Mouse (Mus musculus) stomach, postnatal 0 days (tissue): ENCODE measurements around the gene Cers6.

ENCODE experiments used
- CTCF ChIP-seq: IDR thresholded peaks from 2 replicates; pipeline ENCODE4 v1.5.1; 2016; ENCODE audit warnings: antibody characterized with exemption, low read depth, mild to moderate bottlenecking, moderate library complexity
- EP300 ChIP-seq: optimal IDR thresholded peaks from 2 replicates; pipeline ENCODE3; 2016; ENCODE audit warnings: antibody characterized with exemption

GRCm38 (mm10) chr2:68982979-68983378 lies 121.7 kb downstream of the Cers6 start:
- TF ChIP-seq CTCF (no peak), EP300 (no peak)
